Mouse (Mus musculus): ENCODE measurements around the gene Sbk3. TPM values are rescaled to one million over a fixed set of nuclear protein-coding genes. Genes with fewer than 3 reads are reported as not detected.

The Sbk3 gene
- polyA plus RNA-seq, 2 experiments, result not detected

DNA sequence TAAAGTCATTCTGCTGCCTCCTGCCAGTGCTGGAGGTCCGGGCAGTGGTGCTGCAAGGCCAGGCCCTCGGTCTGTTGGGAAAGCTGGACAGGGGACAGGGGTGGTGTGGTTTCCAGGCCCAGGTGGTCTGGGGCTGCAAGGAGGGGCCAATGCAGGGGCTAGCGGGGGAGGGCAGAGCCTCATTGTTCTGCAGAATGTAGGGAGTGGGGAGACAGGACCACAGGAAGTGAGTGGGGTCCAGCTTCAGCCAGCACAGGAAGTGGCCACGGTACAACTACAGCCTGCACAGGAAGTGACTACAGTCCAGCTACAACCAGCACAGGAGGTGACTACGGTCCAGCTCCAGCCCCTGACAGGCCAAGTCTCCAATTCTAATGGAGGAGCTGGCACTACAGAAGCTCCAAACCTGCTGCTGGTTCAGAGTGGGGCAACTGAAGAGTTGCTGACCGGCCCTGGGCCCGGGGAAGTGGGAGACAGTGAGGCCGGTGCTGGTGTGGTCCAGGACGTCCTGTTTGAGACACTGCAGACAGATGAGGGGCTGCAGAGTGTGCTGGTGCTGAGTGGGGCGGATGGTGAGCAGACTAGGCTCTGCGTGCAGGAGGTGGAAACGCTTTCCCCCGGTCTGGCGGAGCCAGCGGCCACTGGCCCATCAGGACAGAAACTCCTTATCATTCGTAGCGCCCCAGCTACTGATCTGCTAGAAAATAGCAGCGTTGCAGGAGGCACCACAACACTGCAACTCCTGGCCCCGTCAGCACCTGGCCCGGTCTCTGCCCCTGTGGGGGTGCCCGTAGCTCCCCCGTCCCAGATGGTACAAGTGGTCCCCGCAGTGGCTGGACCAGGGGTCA lies 49.8 kb downstream of the Sbk3 start:
- peaks cover under 1 to 6% of the 10 kb centered on the region in 2 experiments for H3K4me1 ChIP-seq (replicated peaks; ENCODE audit: control insufficient read depth in 2 of 2, insufficient read depth in 2 of 2, low read length in 1 of 2)
- DNase-seq (ENCODE audit: low read depth in 3 of 3, low spot score in 3 of 3), result no peak
- WGBS (ENCODE audit: insufficient replicate concordance), result 26% methylated on average over 23 of the region's 23 CpGs
- peaks cover 22% of the 10 kb centered on the region for H3K27me3 ChIP-seq (ENCODE audit: control insufficient read depth, insufficient read depth, low read length)
- H3K4me2 ChIP-seq (ENCODE audit: low read depth), result 0 out of 2 replicates have a peak overlapping the region, but pooled peaks have one; percentile 6
- H3K36me3 ChIP-seq (replicated peaks; ENCODE audit: control insufficient read depth, insufficient read depth, low read depth), result peaks cover 16% of the 10 kb centered on the region
- no peak for ATAC-seq (ENCODE audit: insufficient read depth)
- TF ChIP-seq EP300 (IDR thresholded peaks at IDR 0.05; ENCODE audit: low read depth) (no peak), CTCF (IDR thresholded peaks at IDR 0.05; ENCODE audit: low read depth) (no peak)
- no peak overlapping the region for H3K4me3 ChIP-seq (ENCODE audit: insufficient read depth in 1 of 2, low read depth in 2 of 2, low read length in 2 of 2)
- no peak overlapping the region for H3K9ac ChIP-seq (replicated peaks)
- H3K9me3 ChIP-seq (ENCODE audit: control insufficient read depth, low read length), result no peaks in the 10 kb centered on the region
- no peak overlapping the region for H3K27ac ChIP-seq

DNA sequence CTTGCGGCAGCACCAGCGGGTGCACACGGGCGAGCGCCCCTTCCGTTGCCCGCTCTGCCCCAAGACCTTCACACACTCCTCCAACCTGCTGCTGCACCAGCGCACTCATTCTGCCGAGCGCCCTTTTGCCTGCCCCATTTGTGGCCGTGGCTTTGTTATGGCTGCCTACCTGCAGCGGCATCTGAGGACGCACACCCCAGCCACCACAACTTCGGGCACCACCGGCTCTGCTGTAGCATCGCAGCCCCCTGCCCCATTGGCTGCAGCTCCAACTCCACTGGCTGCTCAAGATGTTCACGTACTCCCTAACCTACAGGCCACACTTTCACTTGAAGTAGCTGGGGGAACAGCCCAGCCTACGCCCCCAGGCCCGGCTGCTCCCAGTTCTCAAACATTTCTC lies 50.5 kb downstream of the Sbk3 start:
- no peaks in the 10 kb centered on the region for H3K9me3 ChIP-seq (ENCODE audit: control insufficient read depth, low read length)
- no peak overlapping the region for H3K27ac ChIP-seq
- no peak overlapping the region for H3K9ac ChIP-seq (replicated peaks)
- no peak for DNase-seq (ENCODE audit: low read depth in 3 of 3, low spot score in 3 of 3)
- WGBS (ENCODE audit: insufficient replicate concordance), result 89% methylated on average over 17 of the region's 19 CpGs
- ATAC-seq (ENCODE audit: insufficient read depth), result no peak
- peaks cover 16% of the 10 kb centered on the region for H3K36me3 ChIP-seq (replicated peaks; ENCODE audit: control insufficient read depth, insufficient read depth, low read depth)
- no peak overlapping the region for H3K4me2 ChIP-seq (ENCODE audit: low read depth)
- peaks cover 5 to 10% of the 10 kb centered on the region in 2 experiments for H3K4me1 ChIP-seq (replicated peaks; ENCODE audit: control insufficient read depth in 2 of 2, insufficient read depth in 2 of 2, low read length in 1 of 2)
- H3K27me3 ChIP-seq (ENCODE audit: control insufficient read depth, insufficient read depth, low read length), result peaks cover 22% of the 10 kb centered on the region
- H3K4me3 ChIP-seq (ENCODE audit: insufficient read depth in 1 of 2, low read depth in 2 of 2, low read length in 2 of 2), result no peak overlapping the region
- TF ChIP-seq EP300 (IDR thresholded peaks at IDR 0.05; ENCODE audit: low read depth) (no peak), CTCF (IDR thresholded peaks at IDR 0.05; ENCODE audit: low read depth) (no peak)

DNA sequence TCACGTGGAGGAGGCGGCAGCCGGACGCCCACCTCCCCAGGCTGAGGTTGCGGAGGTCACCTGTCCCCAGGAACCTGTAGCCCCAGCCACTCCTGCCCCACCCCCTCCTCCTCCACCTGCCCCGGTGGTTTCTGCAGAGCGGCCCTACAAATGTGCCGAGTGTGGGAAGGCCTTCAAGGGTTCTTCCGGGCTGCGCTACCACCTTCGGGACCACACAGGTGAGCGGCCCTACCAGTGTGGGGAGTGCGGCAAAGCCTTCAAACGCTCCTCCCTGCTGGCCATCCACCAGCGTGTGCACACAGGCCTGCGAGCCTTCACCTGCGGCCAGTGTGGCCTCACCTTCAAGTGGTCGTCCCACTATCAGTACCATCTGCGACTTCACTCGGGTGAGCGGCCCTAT lies 51.0 kb downstream of the Sbk3 start:
- H3K4me1 ChIP-seq (replicated peaks; ENCODE audit: control insufficient read depth in 2 of 2, insufficient read depth in 2 of 2, low read length in 1 of 2), result peaks cover 5 to 10% of the 10 kb centered on the region in 2 experiments
- H3K36me3 ChIP-seq (replicated peaks; ENCODE audit: control insufficient read depth, insufficient read depth, low read depth), result peaks cover 16% of the 10 kb centered on the region
- DNase-seq (ENCODE audit: low read depth in 3 of 3, low spot score in 3 of 3) (no peak), ATAC-seq (ENCODE audit: insufficient read depth) (no peak)
- TF ChIP-seq CTCF (IDR thresholded peaks at IDR 0.05; ENCODE audit: low read depth), result no peak
- TF ChIP-seq EP300 (IDR thresholded peaks at IDR 0.05; ENCODE audit: low read depth), result no peak
- H3K4me2 ChIP-seq (ENCODE audit: low read depth), result no peak overlapping the region
- no peak overlapping the region for H3K9ac ChIP-seq (replicated peaks)
- H3K27ac ChIP-seq, result no peak overlapping the region
- no peak overlapping the region for H3K4me3 ChIP-seq (ENCODE audit: insufficient read depth in 1 of 2, low read depth in 2 of 2, low read length in 2 of 2)
- peaks cover 22% of the 10 kb centered on the region for H3K27me3 ChIP-seq (ENCODE audit: control insufficient read depth, insufficient read depth, low read length)
- H3K9me3 ChIP-seq (ENCODE audit: control insufficient read depth, low read length), result no peaks in the 10 kb centered on the region
- 87% methylated on average over 21 of the region's 21 CpGs for WGBS (ENCODE audit: insufficient replicate concordance)

DNA sequence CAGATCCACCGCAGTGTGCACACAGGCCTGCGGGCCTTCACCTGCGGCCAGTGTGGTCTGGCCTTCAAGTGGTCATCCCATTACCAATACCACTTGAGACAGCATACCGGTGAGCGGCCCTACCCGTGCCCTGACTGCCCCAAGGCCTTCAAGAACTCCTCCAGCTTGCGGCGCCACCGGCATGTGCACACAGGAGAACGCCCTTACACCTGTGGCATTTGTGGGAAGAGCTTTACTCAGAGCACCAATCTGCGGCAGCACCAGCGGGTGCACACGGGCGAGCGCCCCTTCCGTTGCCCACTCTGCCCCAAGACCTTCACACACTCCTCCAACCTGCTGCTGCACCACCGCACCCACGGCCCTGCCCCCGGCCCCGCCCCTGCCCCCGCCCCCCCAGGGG lies 51.9 kb downstream of the Sbk3 start:
- Histone ChIP-seq H3K4me1 (replicated peaks; ENCODE audit: control insufficient read depth in 2 of 2, insufficient read depth in 2 of 2, low read length in 1 of 2) (peaks cover 8 to 14% of the 10 kb centered on the region in 2 experiments), H3K9ac (replicated peaks) (no peak overlapping the region), H3K4me2 (ENCODE audit: low read depth) (no peak overlapping the region), H3K4me3 (ENCODE audit: insufficient read depth in 1 of 2, low read depth in 2 of 2, low read length in 2 of 2) (no peak overlapping the region), H3K27ac (no peak overlapping the region), H3K27me3 (ENCODE audit: control insufficient read depth, insufficient read depth, low read length) (peaks cover 16% of the 10 kb centered on the region), H3K36me3 (replicated peaks; ENCODE audit: control insufficient read depth, insufficient read depth, low read depth) (peaks cover 16% of the 10 kb centered on the region), H3K9me3 (ENCODE audit: control insufficient read depth, low read length) (no peaks in the 10 kb centered on the region)
- ATAC-seq (ENCODE audit: insufficient read depth) (no peak), DNase-seq (ENCODE audit: low read depth in 3 of 3, low spot score in 3 of 3) (no peak)
- WGBS (ENCODE audit: insufficient replicate concordance), result 91% methylated on average over 21 of the region's 21 CpGs
- no peak for TF ChIP-seq EP300 (IDR thresholded peaks at IDR 0.05; ENCODE audit: low read depth)
- no peak for TF ChIP-seq CTCF (IDR thresholded peaks at IDR 0.05; ENCODE audit: low read depth)

DNA sequence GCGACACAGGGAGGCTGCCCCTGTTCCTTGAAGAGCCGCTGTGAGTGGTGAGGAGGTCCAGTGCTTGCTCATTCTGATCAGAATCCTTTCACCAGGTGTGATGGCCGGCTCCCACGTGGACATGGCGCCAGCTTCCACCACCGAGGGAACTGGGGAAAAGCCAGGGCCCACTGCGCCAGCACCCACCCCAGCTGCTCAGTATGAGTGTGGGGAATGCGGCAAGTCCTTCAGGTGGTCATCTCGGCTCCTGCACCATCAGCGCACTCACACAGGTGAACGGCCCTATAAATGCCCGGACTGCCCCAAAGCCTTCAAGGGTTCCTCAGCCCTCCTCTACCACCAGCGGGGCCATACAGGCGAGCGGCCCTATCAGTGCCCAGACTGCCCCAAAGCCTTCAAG lies 52.3 kb downstream of the Sbk3 start:
- TF ChIP-seq EP300 (IDR thresholded peaks at IDR 0.05; ENCODE audit: low read depth) (no peak), CTCF (IDR thresholded peaks at IDR 0.05; ENCODE audit: low read depth) (no peak)
- ATAC-seq (ENCODE audit: insufficient read depth) (no peak), DNase-seq (ENCODE audit: low read depth in 3 of 3, low spot score in 3 of 3) (no peak)
- Histone ChIP-seq H3K27ac (no peak overlapping the region), H3K4me1 (replicated peaks; ENCODE audit: control insufficient read depth in 2 of 2, insufficient read depth in 2 of 2, low read length in 1 of 2) (peaks cover 8 to 14% of the 10 kb centered on the region in 2 experiments), H3K4me2 (ENCODE audit: low read depth) (no peak overlapping the region), H3K9me3 (ENCODE audit: control insufficient read depth, low read length) (no peaks in the 10 kb centered on the region), H3K4me3 (ENCODE audit: insufficient read depth in 1 of 2, low read depth in 2 of 2, low read length in 2 of 2) (no peak overlapping the region), H3K27me3 (ENCODE audit: control insufficient read depth, insufficient read depth, low read length) (peaks cover 12% of the 10 kb centered on the region), H3K36me3 (replicated peaks; ENCODE audit: control insufficient read depth, insufficient read depth, low read depth) (peaks cover 16% of the 10 kb centered on the region), H3K9ac (replicated peaks) (no peak overlapping the region)
- 87% methylated on average over 15 of the region's 15 CpGs for WGBS (ENCODE audit: insufficient replicate concordance)

Data from liver, embryonic 14.5 days (tissue).